Mouse (Mus musculus) olfactory bulb, adult 2 months (tissue): ENCODE measurements around the gene Sec24a.

Experiments
- CTCF ChIP-seq: fragments of 200-500 bp; IDR thresholded peaks from 2 replicates; pipeline ENCODE4 v1.5.1; 2012; ENCODE audit warnings: low read depth, mild to moderate bottlenecking, low read length, moderate library complexity; ENCODE audit not compliant: insufficient read depth
- POLR2A ChIP-seq: fragments of 200-500 bp; IDR thresholded peaks from 2 replicates; pipeline ENCODE4 v1.6.1; 2012; ENCODE audit warnings: mild to moderate bottlenecking, low read depth, low read length, moderate library complexity; ENCODE audit not compliant: insufficient read depth

GRCm38 (mm10) chr11:51650691-51651515 lies 112.5 kb downstream of the Sec24a start, which contains the start of the genes N4bp3 and D930048N14Rik:
- TF ChIP-seq CTCF: no peak
- TF ChIP-seq POLR2A: no peak
